Mouse (Mus musculus) fat pad, adult 2 months (tissue): Measurements from ENCODE around the gene Pithd1.

ENCODE experiments used
- DNase-seq: peaks from one replicate; pipeline ENCODE4 v3.0.0-alpha.2; 2011; ENCODE audit warnings: low read depth, low spot score; ENCODE audit errors: extremely low read depth

The Pithd1 gene

GRCm38 (mm10) chr4:135930239-135930638, 56.8 kb downstream of the Pithd1 start:
- DNase-seq, result no peak

- no peak for DNase-seq
These were observed 57.2 kb downstream of the Pithd1 start for GRCm38 (mm10) chr4:135929828-135930227.

GRCm38 (mm10) chr4:135929405-135929804, 57.7 kb downstream of the Pithd1 start:
- no peak for DNase-seq

- DNase-seq, result no peak
These were observed 58.7 kb downstream of the Pithd1 start for GRCm38 (mm10) chr4:135928376-135928775.

- DNase-seq, result no peak
These were observed 60.2 kb downstream of the Pithd1 start for GRCm38 (mm10) chr4:135926861-135927260.

- DNase-seq, result no peak
These were observed 60.8 kb downstream of the Pithd1 start for GRCm38 (mm10) chr4:135926195-135926808.
